Mouse (Mus musculus): ENCODE measurements around the gene Dnajc19. TPM values are rescaled to one million over a fixed set of nuclear protein-coding genes. Genes with fewer than 3 reads are reported as not detected.
"Not testable (repeated sequence)": the region's sequence is repeated elsewhere in the genome, so short reads cannot be mapped to it uniquely, and the experiment has no call there.

The Dnajc19 gene
- 10 to 100 TPM; 66.0 to 67.3 TPM for total RNA-seq (2021)
- long read RNA-seq, transcript Dnajc19-203 (5 exons, 1,695 nt): minor isoform, 5 of 107 reads
- long read RNA-seq, transcript Dnajc19-202 (6 exons, 659 nt): major isoform, 86 of 107 reads
- long read RNA-seq, transcript Dnajc19-201 (6 exons, 2,499 nt): minor isoform, 5 of 107 reads
- long read RNA-seq, partial matches to known transcripts: 1 of 107 reads
- long read RNA-seq, other reads (novel, unspliced or antisense): 9 of 107 reads

DNA sequence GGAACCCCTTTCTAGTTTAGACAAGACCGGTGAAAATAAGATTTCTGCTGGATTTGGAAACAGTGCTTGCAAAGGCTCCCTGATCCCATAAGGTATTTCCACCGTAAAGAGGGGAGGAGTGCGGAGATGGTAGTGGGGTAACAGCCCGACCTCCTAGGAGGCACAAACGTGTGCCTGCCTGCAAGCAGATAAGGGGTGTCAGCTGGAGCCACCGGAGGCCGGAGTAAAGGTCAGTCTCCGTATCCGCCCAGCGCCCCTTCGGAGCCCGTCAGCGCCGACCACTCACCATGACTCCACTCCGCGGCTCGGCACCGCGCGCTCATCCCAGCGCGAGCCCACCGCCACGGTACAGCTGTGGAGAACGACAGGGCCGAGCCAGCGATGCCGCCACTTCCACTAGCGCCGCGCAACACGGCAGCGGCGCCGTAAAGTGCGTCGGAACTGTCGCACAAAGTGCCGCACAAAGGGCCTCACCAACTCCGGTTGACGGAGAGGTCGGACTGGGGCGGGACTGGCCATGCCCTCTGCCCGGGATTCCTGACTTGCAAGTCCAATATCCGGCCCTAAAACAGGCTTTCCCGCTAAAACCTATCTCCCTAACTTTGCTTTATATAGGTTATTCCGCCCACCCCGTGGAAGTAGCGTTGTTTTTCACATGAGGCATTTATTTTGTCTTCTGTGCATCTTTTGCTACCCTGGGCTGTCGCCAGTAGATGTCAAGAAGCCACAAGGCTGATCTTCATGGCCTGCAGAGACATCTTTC is at the start of gene Dnajc19:
Dnajc19 (minus strand) TSS at position 422 of the 763 bp plus-strand sequence.
- DNase-seq (ENCODE audit: low spot score in 2 of 2): peak; percentile 94 to 95

DNA sequence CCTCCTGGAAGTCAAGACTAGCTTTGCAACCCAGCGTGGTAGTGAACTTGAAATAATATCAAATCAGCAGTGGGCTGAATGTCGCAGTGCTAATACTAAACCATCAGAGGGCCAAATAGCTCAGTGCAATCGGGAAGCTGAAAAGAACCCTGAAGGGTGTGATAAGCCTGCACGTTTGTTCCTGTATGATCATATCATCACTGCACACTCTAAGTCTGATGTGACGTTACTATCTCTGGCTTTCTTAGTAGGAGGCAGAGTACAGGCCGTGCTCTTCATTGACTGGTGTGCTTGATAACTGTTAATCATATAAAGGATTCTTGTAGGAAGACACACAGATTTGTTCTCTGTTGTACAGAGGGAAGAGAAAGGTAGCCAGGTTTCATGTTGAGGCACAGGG is 48.8 kb upstream of the Dnajc19 start:
- no peak for DNase-seq (ENCODE audit: low spot score in 2 of 2)

DNA sequence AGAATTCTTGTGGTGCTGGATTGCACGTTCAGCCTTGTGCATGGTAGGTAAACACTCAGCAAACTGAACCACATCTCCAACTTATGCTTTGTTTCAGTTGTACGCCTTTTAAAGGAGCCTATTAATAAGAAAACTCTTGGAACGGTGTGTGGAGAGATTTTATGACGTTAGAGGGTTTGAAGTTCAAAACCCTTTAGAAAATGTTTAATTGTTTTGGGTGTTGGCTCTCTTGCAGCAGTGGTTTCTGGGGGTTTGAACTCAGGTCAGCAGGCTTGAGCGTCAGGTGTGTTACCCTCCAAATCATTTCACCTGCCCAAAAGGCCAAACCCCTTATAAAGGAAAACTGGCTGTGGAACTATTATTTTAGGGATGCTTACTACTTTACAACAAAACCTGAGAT is 40.2 kb upstream of the Dnajc19 start:
- DNase-seq (ENCODE audit: low spot score in 2 of 2): no peak

DNA sequence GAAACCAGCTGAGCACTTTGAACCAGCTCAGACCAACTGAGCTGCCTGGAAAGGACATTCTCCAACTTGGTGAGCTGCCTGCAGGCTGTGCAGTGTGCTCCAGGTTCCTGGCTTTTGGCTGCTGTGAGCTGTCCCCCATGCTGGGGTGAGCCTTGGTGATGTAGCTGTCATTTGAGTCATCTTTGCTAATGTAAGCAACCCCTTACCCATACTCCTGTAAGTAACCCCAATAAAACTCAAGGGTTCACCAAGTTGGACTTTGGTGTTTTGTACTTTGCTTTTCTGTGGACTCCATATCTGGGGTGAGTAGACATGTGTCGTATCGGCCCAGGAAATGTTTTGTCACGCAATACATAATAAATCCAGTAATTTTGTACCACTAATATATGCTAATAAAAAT is 39.7 kb upstream of the Dnajc19 start:
- DNase-seq (ENCODE audit: low spot score in 2 of 2): no peak

DNA sequence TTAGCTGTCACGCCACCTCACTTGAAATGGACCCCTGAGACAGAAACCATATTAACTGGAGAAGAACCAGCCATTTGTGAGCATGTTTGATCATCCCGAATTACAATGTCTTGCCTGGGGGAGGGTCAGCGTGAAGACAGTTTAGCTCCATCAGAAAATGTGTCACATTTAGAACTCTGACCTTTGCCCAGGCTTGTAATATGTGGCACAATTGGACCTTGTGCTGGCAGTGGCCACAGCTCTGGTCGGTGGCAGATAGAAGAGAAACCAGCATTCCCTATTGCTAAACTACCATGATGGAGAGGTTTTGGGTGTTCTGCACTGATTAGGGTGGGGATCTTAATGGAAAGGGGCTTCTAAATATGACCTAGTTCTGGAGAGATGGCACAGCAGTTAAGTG is 38.7 kb upstream of the Dnajc19 start:
- DNase-seq (ENCODE audit: low spot score in 2 of 2): no peak

DNA sequence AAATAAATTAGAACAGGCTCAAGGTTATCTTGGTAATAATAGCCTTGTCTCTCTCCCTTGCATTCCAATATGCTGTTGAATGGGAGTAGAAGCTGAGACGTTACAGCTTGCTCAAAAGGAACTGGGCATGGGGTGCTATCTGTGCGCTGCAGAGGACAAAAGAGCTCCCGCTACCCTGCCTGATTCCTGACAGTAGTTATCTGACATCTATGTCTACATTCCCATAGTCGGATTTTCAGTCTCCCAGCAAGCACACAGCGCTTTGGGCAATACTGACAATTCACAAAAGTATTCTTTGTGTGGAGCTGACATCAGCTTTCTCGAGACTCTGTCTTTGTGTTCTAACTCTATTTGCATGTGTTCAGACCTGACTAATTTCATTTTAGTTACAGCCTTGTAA is 34.7 kb upstream of the Dnajc19 start:
- DNase-seq (ENCODE audit: low spot score in 2 of 2): no peak

DNA sequence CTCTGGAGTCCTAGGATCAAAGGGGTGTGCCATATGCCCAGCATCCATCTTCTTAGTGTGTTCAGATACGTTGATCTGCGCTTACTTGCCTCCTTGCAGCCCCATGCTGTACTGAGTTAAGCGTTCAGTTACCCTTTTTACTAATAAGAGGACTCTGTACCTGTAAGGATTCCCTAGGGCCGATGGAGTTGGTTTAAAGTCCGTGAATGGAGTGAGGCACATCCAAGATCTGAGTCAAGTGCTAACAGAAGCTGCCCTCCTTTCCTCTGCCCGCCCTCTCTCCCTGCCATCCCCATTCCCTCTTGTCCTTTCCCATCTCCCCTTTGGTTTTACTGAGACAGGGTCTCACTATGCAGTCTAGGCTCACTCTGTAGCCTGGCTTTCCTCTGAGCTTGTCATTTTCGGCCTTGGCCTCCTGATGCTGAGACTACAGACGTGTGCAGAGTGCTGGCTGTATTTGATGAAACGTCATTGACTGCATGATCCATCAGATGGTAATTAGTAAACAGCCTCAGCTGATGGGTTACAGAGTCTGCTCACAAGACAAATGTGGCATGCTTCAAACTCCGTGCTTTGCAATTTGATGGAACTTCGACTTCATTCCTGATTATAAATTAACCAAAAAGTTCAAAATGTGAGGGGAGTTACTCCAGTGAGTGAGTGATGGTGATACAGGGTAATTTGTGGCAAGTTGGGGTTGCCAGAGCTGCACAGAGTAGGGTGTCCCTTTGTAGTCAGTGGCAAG is 31.0 kb upstream of the Dnajc19 start:
- no peak for DNase-seq (ENCODE audit: low spot score in 2 of 2)

DNA sequence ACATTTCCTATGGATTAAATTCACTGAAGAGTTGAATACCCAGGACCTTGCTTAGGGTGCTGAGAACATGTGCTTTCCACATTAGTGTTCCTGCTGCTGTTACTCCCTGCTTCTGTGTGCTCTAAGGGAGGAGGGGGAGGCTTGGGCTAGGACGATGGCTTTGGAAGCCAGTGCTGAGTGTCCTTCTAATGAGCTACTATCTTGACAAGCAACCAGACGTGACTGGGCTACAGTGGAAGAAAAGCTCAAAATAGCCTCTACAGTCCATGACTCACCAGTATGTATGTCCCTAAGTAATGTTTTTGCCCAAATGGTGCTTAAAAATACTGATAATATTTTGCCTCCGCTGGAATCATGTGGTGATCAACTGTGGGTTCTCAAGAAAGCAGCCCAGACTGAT is 26.5 kb upstream of the Dnajc19 start:
- DNase-seq (ENCODE audit: low spot score in 2 of 2): no peak

DNA sequence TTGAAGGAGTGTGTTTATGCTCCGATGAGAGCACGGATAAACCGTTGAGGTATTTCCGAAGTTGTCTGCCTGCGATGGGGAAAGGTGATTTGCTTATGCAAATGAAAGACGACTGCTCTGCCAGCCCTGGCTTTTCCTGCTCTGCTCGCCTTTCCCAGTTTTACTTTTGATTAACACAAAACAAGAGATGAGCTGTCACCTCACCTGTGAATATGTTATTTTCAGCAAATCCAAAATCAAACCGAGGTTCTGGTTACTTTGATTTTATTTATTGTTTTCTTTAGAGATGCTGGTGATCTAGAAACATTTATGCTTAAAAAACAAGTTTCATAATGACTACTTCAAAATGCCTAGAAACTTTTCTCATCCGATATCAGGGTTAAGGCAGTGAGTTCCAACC is 25.3 kb upstream of the Dnajc19 start:
- DNase-seq (ENCODE audit: low spot score in 2 of 2): no peak

DNA sequence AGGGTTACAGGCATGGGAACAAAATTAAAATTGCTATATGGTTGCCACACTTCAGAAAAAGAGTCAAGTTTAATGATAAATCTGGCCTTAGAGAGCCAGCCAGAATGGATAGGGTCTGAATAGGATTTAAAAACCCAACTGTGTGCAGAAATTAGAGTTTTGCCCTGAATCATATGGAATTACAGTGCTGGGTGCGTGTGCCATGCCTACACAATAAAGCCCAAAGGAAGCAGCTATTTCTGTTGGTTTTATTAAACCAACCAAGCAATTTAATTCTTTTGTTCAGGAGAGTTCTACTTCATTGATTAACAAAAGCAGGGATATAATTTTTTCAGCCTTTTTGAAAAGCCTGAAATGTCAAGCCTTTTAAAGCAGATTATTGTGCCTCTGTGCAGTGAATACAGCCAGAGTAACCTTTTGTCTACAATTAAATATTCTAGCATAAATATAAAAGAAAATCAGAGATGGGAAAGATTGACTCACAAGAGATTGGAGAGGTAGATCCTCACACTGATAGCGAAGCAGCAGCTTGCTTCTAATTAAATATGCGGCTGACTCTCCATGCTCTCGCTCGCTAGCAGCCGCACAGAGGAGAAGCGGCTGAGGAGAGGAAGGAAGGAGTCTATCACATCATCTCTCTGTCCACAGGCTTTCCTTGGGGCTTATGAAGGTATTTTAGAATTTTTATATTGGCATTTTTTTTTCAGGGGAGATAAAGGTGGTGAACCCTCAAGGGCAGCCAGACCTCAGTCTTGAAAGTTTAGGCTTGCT is 23.0 kb upstream of the Dnajc19 start:
- peak in 1 of 2 experiments; percentile 16 for DNase-seq (ENCODE audit: low spot score in 2 of 2)

DNA sequence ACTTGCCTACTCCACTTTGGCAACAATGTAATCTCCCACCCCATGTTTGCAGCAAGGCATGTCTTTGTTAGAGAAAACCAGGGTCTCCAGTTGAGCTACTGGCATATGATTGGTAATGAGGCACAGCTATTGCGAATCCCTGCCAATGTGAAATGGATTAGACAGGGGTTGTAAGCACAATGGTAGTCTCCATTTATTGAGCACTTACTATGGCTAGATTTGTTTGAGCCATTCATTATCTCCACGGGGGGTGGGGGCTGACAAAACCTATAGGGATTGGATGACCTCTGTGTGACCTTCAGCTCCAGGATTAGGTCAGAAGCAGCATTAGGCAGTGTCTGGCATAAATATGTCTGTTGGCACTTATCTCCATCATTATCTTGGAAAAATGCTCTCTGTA is 21.8 kb upstream of the Dnajc19 start:
- DNase-seq (ENCODE audit: low spot score in 2 of 2): no peak

DNA sequence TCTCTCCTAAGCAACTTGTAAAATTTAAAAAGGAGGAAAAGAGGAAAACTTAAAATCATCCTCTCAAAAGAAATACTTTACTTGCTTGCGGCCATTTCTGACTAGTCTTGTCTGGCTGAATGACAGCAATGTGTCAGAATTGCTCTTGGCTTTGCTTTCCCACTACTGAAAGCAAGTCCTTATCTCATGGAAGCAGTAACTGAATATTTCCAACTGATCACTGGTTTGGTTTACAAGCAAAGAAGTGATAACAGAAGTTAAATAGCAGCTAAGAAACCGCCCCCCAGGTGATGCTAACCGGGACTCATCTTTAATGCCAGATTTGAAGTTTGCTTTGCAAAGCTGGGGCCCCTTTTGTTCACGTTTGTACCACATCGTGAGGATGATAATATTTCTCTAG is 2.5 kb upstream of the Dnajc19 start:
- no peak for DNase-seq (ENCODE audit: low spot score in 2 of 2)

DNA sequence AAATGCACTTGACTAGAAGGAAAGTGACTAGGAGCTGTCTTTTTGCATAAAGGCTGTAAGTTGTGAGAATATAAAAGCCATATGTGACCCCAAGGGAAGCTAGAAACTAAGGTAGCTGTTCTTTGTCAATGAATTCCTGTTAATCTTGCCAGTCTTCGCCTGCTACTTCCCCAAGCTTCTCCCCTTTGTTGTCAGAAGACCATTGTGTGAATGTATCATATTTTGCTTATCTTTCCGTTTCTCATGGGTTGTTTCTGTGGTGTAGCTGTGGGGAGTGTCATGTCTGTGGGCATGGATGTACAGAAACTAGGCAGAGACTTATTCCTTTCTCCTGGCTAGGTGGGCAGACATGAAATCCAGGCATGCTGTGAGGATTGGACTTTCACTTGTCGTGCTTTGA is 808 bp upstream of the Dnajc19 start:
- DNase-seq (ENCODE audit: low spot score in 2 of 2): no peak

DNA sequence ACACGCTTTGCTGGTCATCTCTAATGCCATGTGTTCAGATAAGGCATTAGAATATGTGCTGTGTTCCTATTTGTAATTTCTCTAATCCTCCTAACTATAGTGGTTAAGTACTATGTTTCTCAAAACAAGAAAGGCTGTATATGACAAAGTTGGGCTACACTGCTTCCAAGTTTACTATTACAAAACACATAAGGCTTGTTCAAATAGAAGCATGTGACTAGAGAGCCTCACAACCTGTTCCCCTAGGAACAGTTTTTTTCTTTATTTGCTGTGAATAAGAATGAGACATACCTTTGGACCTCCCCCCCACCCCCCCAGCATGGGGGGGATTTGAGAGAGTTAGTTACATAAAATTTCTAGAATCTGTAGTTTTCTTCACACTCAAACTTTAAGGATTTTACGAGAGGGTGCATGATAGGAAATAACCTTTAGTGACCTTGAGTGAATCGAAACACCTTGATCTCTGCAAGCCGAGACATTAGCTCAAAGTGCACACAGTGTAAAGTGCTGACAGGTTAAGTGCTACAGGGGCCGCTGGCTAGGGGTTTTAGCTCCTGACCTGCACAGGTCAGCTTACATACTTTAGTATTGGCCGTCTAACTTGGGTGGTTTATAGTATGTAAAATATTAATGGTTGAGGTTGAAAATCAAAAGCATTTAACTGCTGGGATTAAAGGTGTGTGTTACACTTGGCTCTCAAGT is 4.9 kb downstream of the Dnajc19 start:
- DNase-seq (ENCODE audit: low spot score in 2 of 2): no peak

DNA sequence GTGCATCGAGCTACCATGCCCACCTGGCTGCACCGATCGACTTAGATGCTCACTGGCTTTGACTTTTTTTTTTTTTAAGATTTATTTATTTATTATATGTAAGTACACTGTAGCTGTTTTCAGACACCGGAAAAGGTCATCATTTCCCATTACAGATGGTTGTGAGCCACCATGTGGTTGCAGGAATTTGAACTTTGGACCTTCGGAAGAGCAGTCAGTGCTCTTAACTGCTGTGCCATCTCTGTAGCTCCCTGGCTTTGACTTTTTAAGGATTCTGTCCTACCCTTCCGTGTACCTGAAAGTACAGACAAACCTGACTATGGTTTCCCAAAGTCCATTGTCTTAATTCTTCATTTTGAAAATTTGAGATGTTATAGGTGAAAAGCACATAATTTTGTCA is 8.4 kb downstream of the Dnajc19 start:
- no peak for DNase-seq (ENCODE audit: low spot score in 2 of 2)

DNA sequence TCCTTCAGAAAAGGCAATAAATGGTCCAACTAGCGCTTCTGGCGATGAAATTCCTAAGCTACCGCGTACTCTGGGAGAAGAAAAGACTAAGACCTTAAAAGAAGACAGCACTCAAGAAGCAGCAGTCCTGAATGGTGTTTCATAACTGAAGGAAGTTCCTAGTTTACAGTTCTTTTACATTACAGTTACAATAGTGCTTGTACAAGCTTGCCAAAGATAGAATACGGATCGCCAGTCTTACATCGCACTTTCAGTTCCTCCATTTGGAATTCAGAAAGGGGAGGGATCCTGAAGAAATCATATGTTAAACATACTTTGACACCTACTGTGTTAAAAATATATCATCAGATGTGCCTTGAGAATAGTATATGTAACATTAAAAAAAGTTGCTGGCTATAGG is 12.2 kb downstream of the Dnajc19 start:
- not testable (repeated sequence) for DNase-seq (ENCODE audit: low spot score in 2 of 2)

DNA sequence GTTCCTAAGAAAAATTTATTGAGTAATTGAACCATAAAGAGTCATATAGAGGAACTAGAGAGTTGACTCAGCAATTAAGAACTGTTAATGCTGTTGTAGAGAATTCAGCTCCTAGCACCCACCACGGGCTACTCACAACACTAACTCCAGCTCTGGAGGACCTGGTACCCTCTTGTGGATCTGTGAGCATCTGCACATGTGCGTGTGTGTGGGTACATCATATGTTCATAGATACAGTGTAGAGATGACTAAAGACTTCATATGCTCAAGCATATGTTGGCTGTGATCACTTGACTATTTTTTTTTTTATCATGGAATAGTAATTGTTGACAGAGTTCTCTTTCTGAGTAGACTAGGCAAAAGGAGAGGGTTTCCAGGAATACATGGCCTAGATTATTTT is 18.8 kb downstream of the Dnajc19 start:
- DNase-seq (ENCODE audit: low spot score in 2 of 2): no peak

DNA sequence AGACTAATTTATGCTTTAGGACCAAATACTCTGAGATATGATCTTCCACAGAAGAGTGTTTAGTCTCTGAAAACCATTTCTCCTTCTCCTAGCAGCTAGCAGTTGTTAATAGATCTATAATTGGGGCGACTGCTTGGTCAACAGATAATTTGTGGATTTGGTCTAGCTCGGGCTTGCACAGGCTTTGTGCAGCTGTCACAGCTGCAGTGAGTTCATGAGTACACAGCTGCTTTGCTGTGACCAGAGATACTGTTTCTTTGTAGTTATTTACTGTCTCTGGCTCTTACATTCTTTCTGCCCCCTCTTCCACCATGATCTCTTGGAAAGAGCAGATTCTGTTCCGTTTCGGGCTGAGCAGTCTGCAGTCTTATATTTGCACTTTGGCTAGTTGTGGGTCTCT is 39.1 kb downstream of the Dnajc19 start:
- no peak for DNase-seq (ENCODE audit: low spot score in 2 of 2)

DNA sequence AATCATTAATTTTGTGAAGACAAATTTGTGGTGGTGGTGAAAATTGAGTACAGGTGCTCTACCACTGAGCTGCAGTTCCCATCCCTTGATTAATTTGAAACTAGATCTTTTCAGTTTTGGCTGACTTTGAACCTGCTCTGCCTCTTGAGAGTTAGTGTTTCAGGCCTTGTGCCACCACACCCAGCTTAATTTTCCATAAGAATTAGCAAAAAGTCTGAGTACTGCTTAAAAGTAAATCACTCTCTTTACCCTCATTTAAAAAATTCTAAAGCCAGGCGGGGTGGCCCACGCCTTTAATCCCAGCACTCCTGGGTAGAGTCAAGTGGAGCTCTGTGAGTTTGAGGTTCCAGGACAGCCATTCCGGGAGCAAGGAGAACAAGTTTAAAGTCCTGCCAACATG is 45.4 kb downstream of the Dnajc19 start:
- no peak for DNase-seq (ENCODE audit: low spot score in 2 of 2)

DNA sequence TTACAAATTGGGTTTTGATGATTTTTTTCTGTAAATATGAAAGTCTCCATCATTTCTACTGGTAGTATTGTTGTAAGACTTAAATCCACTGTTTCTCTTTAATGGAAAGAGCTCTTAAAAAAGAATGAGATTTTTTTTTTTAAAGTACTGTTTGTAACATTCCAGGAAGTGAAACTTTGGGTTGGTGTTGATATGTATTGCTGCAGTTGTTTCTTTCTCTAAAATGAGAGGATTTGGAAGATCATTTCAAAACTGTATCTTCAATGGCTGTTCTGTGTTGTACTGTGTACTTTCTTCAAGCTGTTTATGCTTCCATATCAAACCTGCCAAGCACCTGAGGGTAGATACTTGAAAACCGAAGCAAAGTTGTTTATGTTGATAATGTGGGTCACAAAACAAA is 46.3 kb downstream of the Dnajc19 start:
- no peak for DNase-seq (ENCODE audit: low spot score in 2 of 2)
